ENCODE assay signal across 31 mouse cellular contexts in genomic region chr6:46802264-46803110, GRCm38 (mm10).
A peak's percentile ranks its signal among the peaks of the same experiment; 100 is the strongest.
DNase-seq lines count a peak whose midpoint lies in the region; ATAC-seq and TF ChIP-seq lines count a peak whose summit lies in the region.
"Had no signal": no experiment of that assay in that cellular context is flagged by ENCODE, and none has a peak within 500 bp of the region (broad histone marks: within the 10 kb centered on the region; RNA-seq: fewer than 3 reads in every experiment).

No protein-coding gene starts in this region.

- no peak for ATAC-seq in midbrain, postnatal 0 days (ENCODE audit: low FRiP score)
- ATAC-seq: CD4-positive, CD25-positive, alpha-beta regulatory T cell, adult 4 months; midbrain, embryonic 15.5 days had no signal

- H3K4me3 ChIP-seq in layer of hippocampus, adult 2 months: no peak overlapping the region
- no peak overlapping the region for H3K4me3 ChIP-seq in midbrain, postnatal 0 days (ENCODE audit: low read depth, low read length)
- H3K4me3 ChIP-seq: embryonic facial prominence, embryonic 13.5 days; erythroblast, embryonic 14.5 days; forebrain, embryonic 12.5 days; heart, embryonic 15.5 days; hindbrain, embryonic 15.5 days; limb, embryonic 10.5 days; liver, embryonic 15.5 days; midbrain, embryonic 15.5 days; myocyte; neural tube, embryonic 13.5 days had no signal

- no peak overlapping the region for H3K9ac ChIP-seq in midbrain, postnatal 0 days (replicated peaks; ENCODE audit: low read length, poor library complexity, severe bottlenecking)
- H3K9ac ChIP-seq: embryonic facial prominence, embryonic 13.5 days; forebrain, embryonic 12.5 days; heart, embryonic 15.5 days; hindbrain, embryonic 15.5 days; liver, embryonic 15.5 days; midbrain, embryonic 15.5 days; neural tube, embryonic 13.5 days had no signal

- H3K4me1 ChIP-seq in midbrain, postnatal 0 days (ENCODE audit: insufficient read depth, low read length): no peaks in the 10 kb centered on the region
- H3K4me1 ChIP-seq: embryonic facial prominence, embryonic 13.5 days; forebrain, embryonic 12.5 days; heart, embryonic 15.5 days; hindbrain, embryonic 15.5 days; limb, embryonic 10.5 days; liver, embryonic 15.5 days; midbrain, embryonic 15.5 days; neural tube, embryonic 13.5 days had no signal

- no peaks in the 10 kb centered on the region for H3K36me3 ChIP-seq in midbrain, postnatal 0 days (ENCODE audit: insufficient read depth, low read length)
- H3K36me3 ChIP-seq: embryonic facial prominence, embryonic 13.5 days; forebrain, embryonic 12.5 days; heart, embryonic 15.5 days; hindbrain, embryonic 15.5 days; limb, embryonic 10.5 days; liver, embryonic 15.5 days; midbrain, embryonic 15.5 days; neural tube, embryonic 13.5 days had no signal

- H3K4me2 ChIP-seq in midbrain, postnatal 0 days (ENCODE audit: low read depth, low read length, poor library complexity, severe bottlenecking): no peak overlapping the region
- H3K4me2 ChIP-seq: embryonic facial prominence, embryonic 13.5 days; forebrain, embryonic 12.5 days; heart, embryonic 15.5 days; hindbrain, embryonic 15.5 days; liver, embryonic 15.5 days; midbrain, embryonic 15.5 days; neural tube, embryonic 13.5 days had no signal

- DNase-seq in frontal cortex, adult 2 months (ENCODE audit: extremely low spot score in 1 of 2, low spot score in 1 of 2): peak; percentile 19 to 75
- DNase-seq in frontal cortex, postnatal 25 days (ENCODE audit: low spot score in 2 of 2): no peak
- peak; percentile 59 for DNase-seq in right cerebral cortex, adult 18-20 months
- DNase-seq in right cerebral cortex, postnatal 4 days: no peak
- peak; percentile 27 to 74 for DNase-seq in layer of hippocampus, adult 2 months (ENCODE audit: low spot score in 2 of 2)
- peak; percentile 29 to 32 for DNase-seq in right cerebral cortex, postnatal 10 days (ENCODE audit: low spot score in 2 of 2)
- no peak for DNase-seq in ovary, adult 18-20 months (ENCODE audit: low spot score)
- DNase-seq in midbrain, postnatal 0 days (ENCODE audit: low spot score): no peak
- DNase-seq: adrenal gland, postnatal 36 days; cerebellum, adult 11 months; cerebellum, postnatal 25 days; embryo, embryonic 11 days; gastrocnemius, postnatal 36 days; heart, postnatal 4 days; kidney, adult 2 months; liver; lung, postnatal 4 days; thymus, adult 18-20 months; thymus, postnatal 4 days had no signal

- no peak for TF ChIP-seq CTCF in layer of hippocampus, adult 2 months (conservative IDR thresholded peaks at IDR 0.05)
- TF ChIP-seq CTCF in midbrain, postnatal 0 days (IDR thresholded peaks at IDR 0.05): no peak

- H3K27me3 ChIP-seq in midbrain, postnatal 0 days (ENCODE audit: insufficient read depth, low read length): no peaks in the 10 kb centered on the region
- H3K27me3 ChIP-seq: embryonic facial prominence, embryonic 13.5 days; forebrain, embryonic 12.5 days; heart, embryonic 15.5 days; hindbrain, embryonic 15.5 days; liver, embryonic 15.5 days; midbrain, embryonic 15.5 days; neural tube, embryonic 13.5 days had no signal

- H3K27ac ChIP-seq in layer of hippocampus, adult 2 months: no peak overlapping the region
- H3K27ac ChIP-seq in midbrain, postnatal 0 days (ENCODE audit: low read depth, low read length): no peak overlapping the region
- H3K27ac ChIP-seq: embryonic facial prominence, embryonic 13.5 days; forebrain, embryonic 12.5 days; heart, embryonic 15.5 days; hindbrain, embryonic 15.5 days; kidney, postnatal 0 days; limb, embryonic 10.5 days; liver, embryonic 15.5 days; midbrain, embryonic 15.5 days; neural tube, embryonic 13.5 days had no signal

- WGBS in midbrain, postnatal 0 days: 91% methylated on average over 4 of the region's 4 CpGs

- H3K9me3 ChIP-seq in midbrain, postnatal 0 days (ENCODE audit: low read length): no peaks in the 10 kb centered on the region
- H3K9me3 ChIP-seq: embryonic facial prominence, embryonic 13.5 days; forebrain, embryonic 12.5 days; heart, embryonic 15.5 days; hindbrain, embryonic 15.5 days; limb, embryonic 10.5 days; liver, embryonic 15.5 days; midbrain, embryonic 15.5 days; neural tube, embryonic 13.5 days had no signal

Comparison
In these comparisons a context has a peak if more than half of its experiments do, and no peak if none do; other contexts are left out.
1. DNase-seq: peak in frontal cortex, adult 2 months (2 of 2), right cerebral cortex, adult 18-20 months (single experiment), layer of hippocampus, adult 2 months (2 of 2) and right cerebral cortex, postnatal 10 days (2 of 2); none in frontal cortex, postnatal 25 days (0 of 2), right cerebral cortex, postnatal 4 days (single experiment), ovary, adult 18-20 months (single experiment) and midbrain, postnatal 0 days (single experiment).